Mouse (Mus musculus): ENCODE measurements around the gene Zfp385c.

GRCm38 (mm10) chr11:100684084-100684483 lies 8.2 kb downstream of the Zfp385c start:
- no peak for TF ChIP-seq CTCF (IDR thresholded peaks at IDR 0.05; ENCODE audit: extremely low read depth, insufficient read depth, low read length)
- TF ChIP-seq POLR2A (IDR thresholded peaks at IDR 0.05; ENCODE audit: extremely low read depth, insufficient read depth, low read length): no peak

Measured in cortical plate, adult 2 months (tissue).